Mouse (Mus musculus): ENCODE measurements around the gene Nfic. TPM values are rescaled to one million over a fixed set of nuclear protein-coding genes. Genes with fewer than 3 reads are reported as not detected.

Gene Nfic
- polyA plus RNA-seq, 1 experiment from 2014 or later, result 10.1 TPM

DNA sequence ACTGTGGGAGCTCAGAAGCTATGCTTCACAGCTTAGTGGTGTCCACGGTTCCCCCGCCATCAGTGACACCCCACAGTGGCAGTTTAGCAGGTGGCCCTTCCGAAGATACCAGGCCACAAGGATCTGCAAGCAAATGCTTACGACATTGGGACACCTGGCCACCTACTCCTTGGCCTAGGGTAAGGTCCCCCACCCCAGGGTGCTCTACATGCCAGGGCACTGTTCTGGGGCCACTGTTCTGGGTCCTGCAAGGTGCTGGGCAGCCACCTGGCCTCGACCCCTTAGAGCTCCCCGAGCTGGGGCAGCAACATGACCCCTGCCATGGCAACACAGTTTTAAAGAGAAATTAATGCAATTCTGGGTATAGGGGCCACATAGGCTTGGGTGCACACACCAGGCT is 39.7 kb upstream of the Nfic start:
- Histone ChIP-seq H3K36me3 (peaks cover 46% of the 10 kb centered on the region), H3K4me1 (peaks cover 58% of the 10 kb centered on the region), H3K9ac (peak overlapping the region; percentile 80), H3K4me2 (peak overlapping the region; percentile 96), H3K27me3 (replicated peaks) (no peaks in the 10 kb centered on the region), H3K27ac (peak overlapping the region; percentile 77), H3K9me3 (replicated peaks) (no peaks in the 10 kb centered on the region), H3K4me3 (peak overlapping the region; percentile 73)
- WGBS (ENCODE audit: insufficient replicate concordance), result 49% methylated on average over 6 of the region's 6 CpGs
- ATAC-seq, result no peak

- Histone ChIP-seq H3K9ac (peak overlapping the region; percentile 80), H3K36me3 (peaks cover 53% of the 10 kb centered on the region), H3K4me1 (peaks cover 52% of the 10 kb centered on the region), H3K4me3 (peak overlapping the region; percentile 73), H3K27ac (no peak overlapping the region; the same call in none of the 2 replicates), H3K9me3 (replicated peaks) (no peaks in the 10 kb centered on the region), H3K4me2 (peak overlapping the region; percentile 96), H3K27me3 (replicated peaks) (no peaks in the 10 kb centered on the region)
- ATAC-seq, result no peak
- 60% methylated on average over 11 of the region's 11 CpGs for WGBS (ENCODE audit: insufficient replicate concordance)
These were observed 39.0 kb upstream of the Nfic start for GRCm38 (mm10) chr10:81494260-81495041.

- H3K9me3 ChIP-seq (replicated peaks), result no peaks in the 10 kb centered on the region
- peak overlapping the region; percentile 96; the same call in 1 of the 2 replicates for H3K4me2 ChIP-seq
These were observed 38.3 kb upstream of the Nfic start for GRCm38 (mm10) chr10:81493601-81494220.

GRCm38 (mm10) chr10:81492606-81493240 is 37.3 kb upstream of the Nfic start:
- ATAC-seq, result no peak
- Histone ChIP-seq H3K4me3 (no peak overlapping the region), H3K27ac (no peak overlapping the region), H3K9ac (no peak overlapping the region), H3K4me1 (peaks cover 34% of the 10 kb centered on the region), H3K36me3 (peaks cover 70% of the 10 kb centered on the region), H3K9me3 (replicated peaks) (no peaks in the 10 kb centered on the region), H3K4me2 (no peak overlapping the region), H3K27me3 (replicated peaks) (no peaks in the 10 kb centered on the region)
- WGBS (ENCODE audit: insufficient replicate concordance), result 85% methylated on average over 11 of the region's 11 CpGs

More at GRCm38 (mm10) chr10:81493601-81494220, 38.3 kb upstream of the Nfic start:
- 0 out of 2 replicates have a peak overlapping the region, but pooled peaks have one; percentile 80 for H3K9ac ChIP-seq
- no peak for ATAC-seq
- H3K36me3 ChIP-seq, result peaks cover 60% of the 10 kb centered on the region
- H3K27me3 ChIP-seq (replicated peaks), result no peaks in the 10 kb centered on the region
- 76% methylated on average over 8 of the region's 8 CpGs for WGBS (ENCODE audit: insufficient replicate concordance)
- no peak overlapping the region for H3K27ac ChIP-seq
- H3K4me3 ChIP-seq, result no peak overlapping the region
- peaks cover 44% of the 10 kb centered on the region for H3K4me1 ChIP-seq

GRCm38 (mm10) chr10:81491018-81491417 is 35.6 kb upstream of the Nfic start:
- Histone ChIP-seq H3K4me2 (no peak overlapping the region), H3K9ac (no peak overlapping the region), H3K27me3 (replicated peaks) (no peaks in the 10 kb centered on the region), H3K27ac (no peak overlapping the region), H3K4me1 (peaks cover 24% of the 10 kb centered on the region), H3K36me3 (peaks cover 86% of the 10 kb centered on the region), H3K9me3 (replicated peaks) (no peaks in the 10 kb centered on the region), H3K4me3 (no peak overlapping the region)
- ATAC-seq, result no peak
- 89% methylated on average over 9 of the region's 9 CpGs for WGBS (ENCODE audit: insufficient replicate concordance)

DNA sequence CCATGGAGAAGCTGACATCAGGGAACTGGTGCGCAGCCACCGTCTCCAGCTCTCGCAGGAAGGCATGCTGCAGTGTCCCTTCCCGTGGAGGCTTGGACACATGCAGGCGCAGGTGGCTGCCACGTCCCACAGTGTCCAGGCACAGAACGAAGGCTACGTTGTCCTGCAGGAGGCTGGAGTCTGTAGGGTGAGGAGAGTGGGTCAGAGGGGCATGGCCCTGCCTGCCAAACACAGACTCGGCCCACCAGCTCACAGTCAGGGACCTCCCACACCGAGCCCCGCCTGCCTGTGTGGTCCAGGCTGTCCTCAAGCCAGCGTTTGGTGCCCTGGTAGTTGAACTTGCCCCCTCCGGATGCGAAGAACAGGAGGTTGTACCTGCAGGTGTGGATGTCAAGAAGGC is 34.5 kb upstream of the Nfic start:
- 86% methylated on average over 14 of the region's 14 CpGs for WGBS (ENCODE audit: insufficient replicate concordance)

GRCm38 (mm10) chr10:81488081-81488480 is 32.6 kb upstream of the Nfic start:
- Histone ChIP-seq H3K4me2 (no peak overlapping the region), H3K4me1 (no peaks in the 10 kb centered on the region), H3K4me3 (no peak overlapping the region), H3K36me3 (peaks cover 70% of the 10 kb centered on the region), H3K27ac (no peak overlapping the region), H3K9ac (no peak overlapping the region), H3K9me3 (replicated peaks) (no peaks in the 10 kb centered on the region), H3K27me3 (replicated peaks) (peaks cover 3% of the 10 kb centered on the region)
- no peak for ATAC-seq
- WGBS (ENCODE audit: insufficient replicate concordance), result 80% methylated on average over 11 of the region's 11 CpGs

More for the DNA sequence above, 34.5 kb upstream of the Nfic start:
- Histone ChIP-seq H3K9me3 (replicated peaks) (no peaks in the 10 kb centered on the region), H3K4me1 (peaks cover 16% of the 10 kb centered on the region), H3K27me3 (replicated peaks) (no peaks in the 10 kb centered on the region), H3K27ac (no peak overlapping the region), H3K36me3 (peaks cover 86% of the 10 kb centered on the region), H3K4me3 (no peak overlapping the region), H3K4me2 (no peak overlapping the region), H3K9ac (no peak overlapping the region)
- ATAC-seq, result no peak

GRCm38 (mm10) chr10:81486496-81486895 is 31.1 kb upstream of the Nfic start:
- 77% methylated on average over 10 of the region's 10 CpGs for WGBS (ENCODE audit: insufficient replicate concordance)

DNA sequence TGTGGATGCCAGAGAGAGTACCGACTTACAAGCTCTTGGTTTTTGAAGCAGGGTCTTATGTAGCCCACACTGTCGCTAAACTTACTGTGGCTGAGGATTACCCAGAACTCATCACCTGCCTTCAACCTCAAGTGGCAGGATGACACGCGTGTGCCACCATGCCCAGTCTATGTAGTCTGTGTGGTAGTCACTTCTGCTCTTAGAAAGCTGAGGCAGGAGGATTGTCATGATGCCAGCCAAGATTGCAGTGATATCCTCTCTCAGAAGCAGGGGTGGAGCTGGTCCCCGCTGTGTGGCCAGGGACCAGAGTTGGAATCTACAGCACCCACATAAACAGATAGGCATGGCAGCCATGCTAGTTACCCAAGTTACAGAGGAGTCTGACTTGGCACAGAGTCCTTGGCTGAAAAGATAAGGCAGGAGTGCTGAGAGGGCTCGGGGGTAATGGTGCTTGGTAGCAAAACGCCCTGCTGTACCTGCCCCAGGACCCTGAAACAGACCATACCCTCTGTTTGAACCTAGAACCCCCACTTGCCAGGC is 30.1 kb upstream of the Nfic start:
- peaks cover 28% of the 10 kb centered on the region for H3K27me3 ChIP-seq (replicated peaks)
- no peak overlapping the region for H3K4me3 ChIP-seq
- H3K9ac ChIP-seq, result no peak overlapping the region
- no peaks in the 10 kb centered on the region for H3K9me3 ChIP-seq (replicated peaks)
- peaks cover 45% of the 10 kb centered on the region for H3K36me3 ChIP-seq
- H3K4me1 ChIP-seq, result peaks cover 12% of the 10 kb centered on the region
- ATAC-seq, result no peak
- H3K27ac ChIP-seq, result no peak overlapping the region
- 56% methylated on average over 7 of the region's 7 CpGs for WGBS (ENCODE audit: insufficient replicate concordance)
- no peak overlapping the region for H3K4me2 ChIP-seq

More at GRCm38 (mm10) chr10:81486496-81486895, 31.1 kb upstream of the Nfic start:
- H3K27me3 ChIP-seq (replicated peaks), result peaks cover 19% of the 10 kb centered on the region
- H3K4me3 ChIP-seq, result no peak overlapping the region
- H3K27ac ChIP-seq, result no peak overlapping the region
- H3K36me3 ChIP-seq, result peaks cover 54% of the 10 kb centered on the region
- peaks cover 12% of the 10 kb centered on the region for H3K4me1 ChIP-seq
- H3K9ac ChIP-seq, result no peak overlapping the region
- H3K9me3 ChIP-seq (replicated peaks), result no peaks in the 10 kb centered on the region
- no peak overlapping the region for H3K4me2 ChIP-seq
- no peak for ATAC-seq

DNA sequence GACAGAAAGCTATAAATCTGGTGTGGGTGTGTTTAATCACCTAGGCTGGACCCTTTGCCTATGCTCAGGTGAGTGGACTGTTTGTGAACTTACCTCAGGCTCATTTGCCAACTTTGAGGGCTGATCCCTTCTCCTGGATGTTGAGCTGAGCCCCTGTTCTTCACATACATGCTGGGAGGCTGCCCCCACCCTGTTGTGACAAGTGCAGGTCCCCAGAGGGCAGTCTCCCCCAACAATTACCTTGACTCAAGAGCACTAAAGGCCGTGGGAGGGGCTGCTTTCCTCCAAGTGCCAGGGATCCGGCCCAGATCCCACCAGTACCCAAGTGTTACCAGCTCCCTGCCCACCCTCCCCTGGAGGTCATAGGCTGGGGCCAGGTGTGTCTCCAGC is 29.6 kb upstream of the Nfic start:
- no peak overlapping the region for H3K4me2 ChIP-seq
- H3K4me1 ChIP-seq, result peaks cover 12% of the 10 kb centered on the region
- no peak overlapping the region for H3K9ac ChIP-seq
- ATAC-seq, result no peak
- H3K27ac ChIP-seq, result no peak overlapping the region
- peaks cover 33% of the 10 kb centered on the region for H3K27me3 ChIP-seq (replicated peaks)
- no peaks in the 10 kb centered on the region for H3K9me3 ChIP-seq (replicated peaks)
- 10% methylated on average over 2 of the region's 2 CpGs for WGBS (ENCODE audit: insufficient replicate concordance)
- H3K4me3 ChIP-seq, result no peak overlapping the region
- peaks cover 40% of the 10 kb centered on the region for H3K36me3 ChIP-seq

DNA sequence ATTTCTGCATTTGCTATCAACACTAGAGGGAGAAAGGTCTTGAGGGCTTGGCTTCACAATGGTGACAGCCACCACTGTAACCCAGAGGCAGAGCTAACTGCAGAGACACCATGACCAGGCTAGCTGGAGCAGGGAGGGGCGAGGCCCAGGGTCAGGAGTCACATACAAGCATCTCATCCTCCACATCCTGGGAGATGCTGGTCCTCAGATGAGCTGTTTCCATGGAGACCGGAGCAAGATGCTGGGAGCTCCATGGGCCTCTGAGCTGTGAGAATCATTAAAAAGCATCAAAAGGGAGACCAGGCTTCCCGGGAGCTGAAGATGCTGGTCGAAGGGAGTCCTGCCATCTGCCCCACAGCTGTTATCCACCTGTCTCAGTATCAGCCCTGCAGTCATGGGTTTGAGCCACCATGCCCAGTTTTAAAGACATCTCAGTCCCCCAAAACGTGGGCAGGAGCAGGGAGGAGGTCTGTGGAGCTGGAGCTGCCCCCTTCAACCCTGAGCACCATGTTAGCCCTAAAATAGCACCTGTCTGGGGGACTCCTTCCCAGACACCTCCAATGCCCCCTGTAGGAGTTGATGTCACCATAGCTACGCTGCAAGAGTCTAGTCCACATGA is 29.1 kb upstream of the Nfic start:
- 61% methylated on average over 6 of the region's 6 CpGs for WGBS (ENCODE audit: insufficient replicate concordance)
- H3K27ac ChIP-seq, result no peak overlapping the region
- H3K9me3 ChIP-seq (replicated peaks), result no peaks in the 10 kb centered on the region
- no peak for ATAC-seq
- H3K4me2 ChIP-seq, result no peak overlapping the region
- no peak overlapping the region for H3K4me3 ChIP-seq
- peaks cover 38% of the 10 kb centered on the region for H3K27me3 ChIP-seq (replicated peaks)
- peaks cover 35% of the 10 kb centered on the region for H3K36me3 ChIP-seq
- H3K4me1 ChIP-seq, result peaks cover 12% of the 10 kb centered on the region
- H3K9ac ChIP-seq, result no peak overlapping the region
